Mouse (Mus musculus) midbrain, embryonic 16.5 days (tissue): ENCODE results near the gene Zfp423. TPM values are rescaled to one million over a fixed set of nuclear protein-coding genes. Genes with fewer than 3 reads are reported as not detected.
A peak's percentile ranks its signal among the peaks of the same experiment; 100 is the strongest.

Experiments
- ATAC-seq: fragments of 200-750 bp; cut with Nextera tagmentation; 2 replicates; pipeline ENCODE4 v1.8.0; 2017; ENCODE audit warnings: moderate TSS enrichment
- H3K27ac ChIP-seq: fragments of 300-500 bp; sonication (generic); 2 replicates; pipeline ENCODE4 v1.5.1; 2014; ENCODE audit warnings: mild to moderate bottlenecking, low read length, mixed read lengths
- H3K27me3 ChIP-seq: fragments of 300-500 bp; sonication (generic); 2 replicates; pipeline ENCODE4 v1.6.1; 2014; ENCODE audit warnings: low read depth, low read length, mixed read lengths; ENCODE audit not compliant: control insufficient read depth, insufficient read depth
- H3K36me3 ChIP-seq: fragments of 300-500 bp; sonication (generic); 2 replicates; pipeline ENCODE4 v1.6.1; 2014; ENCODE audit warnings: mild to moderate bottlenecking, low read length, moderate library complexity, mixed read lengths; ENCODE audit not compliant: control insufficient read depth, insufficient read depth
- H3K4me1 ChIP-seq: fragments of 300-500 bp; sonication (generic); 2 replicates; pipeline ENCODE4 v1.6.1; 2014; ENCODE audit warnings: mild to moderate bottlenecking, low read length, mixed read lengths; ENCODE audit not compliant: control insufficient read depth, insufficient read depth
- H3K4me2 ChIP-seq: fragments of 300-500 bp; sonication (generic); 2 replicates; pipeline ENCODE4 v1.6.1; 2014; ENCODE audit warnings: mild to moderate bottlenecking, low read length, mixed read lengths
- H3K4me3 ChIP-seq: fragments of 300-500 bp; sonication (generic); 2 replicates; pipeline ENCODE4 v1.5.1; 2014; ENCODE audit warnings: low read depth, mild to moderate bottlenecking, low read length, moderate library complexity, mixed read lengths
- H3K9ac ChIP-seq: fragments of 300-500 bp; sonication (generic); 2 replicates; pipeline ENCODE4 v1.6.1; 2014; ENCODE audit warnings: low read depth, low read length, mixed read lengths
- H3K9me3 ChIP-seq: fragments of 300-500 bp; sonication (generic); replicated peaks from 2 replicates; pipeline ENCODE4 v1.6.1; 2014; ENCODE audit warnings: mild to moderate bottlenecking, low read length, mixed read lengths; ENCODE audit not compliant: control insufficient read depth, poor library complexity, severe bottlenecking
- WGBS: fragments of 180-500 bp; shearing (Covaris S2); extraction: QIAGEN DNeasy Blood & Tissue Kit; methylation state at CpG from one replicate; pipeline ENCODE4 v1.1.7; 2014; 5-methylcytosine and 5-hydroxymethylcytosine counted together
- polyA plus RNA-seq: library from polyadenylated mRNA; unstranded; fragments of >200 nt; fragmentation: Nextera tagmentation; extraction: Ambion mirVana; gene quantifications from 2 replicates; pipeline ENCODE4 v1.2.1, GENCODE M21; 2015

The Zfp423 gene
- polyA plus RNA-seq, 1 experiment from 2014 or later = 28.1 TPM

- Histone ChIP-seq H3K4me1 (peaks cover 56% of the 10 kb centered on the region), H3K9ac (peak overlapping the region; percentile 40; the same call in 1 of the 2 replicates), H3K36me3 (no peaks in the 10 kb centered on the region), H3K9me3 (no peaks in the 10 kb centered on the region), H3K4me3 (no peak overlapping the region), H3K27me3 (no peaks in the 10 kb centered on the region), H3K4me2 (peak overlapping the region; percentile 60; the same call in 1 of the 2 replicates), H3K27ac (peak overlapping the region; percentile 63)
- WGBS = 16% methylated on average over 34 of the region's 34 CpGs
- ATAC-seq = no peak
These were observed 298.2 kb downstream of the Zfp423 start for GRCm38 (mm10) chr8:87660916-87661910.

GRCm38 (mm10) chr8:87660029-87660915 lies 299.1 kb downstream of the Zfp423 start:
- H3K4me3 ChIP-seq = peak overlapping the region; percentile 9; the same call in 1 of the 2 replicates
- H3K36me3 ChIP-seq = no peaks in the 10 kb centered on the region
- H3K4me1 ChIP-seq = peaks cover 60% of the 10 kb centered on the region
- peak overlapping the region; percentile 60 for H3K4me2 ChIP-seq
- WGBS = 6% methylated on average over 43 of the region's 43 CpGs
- H3K9ac ChIP-seq = peak overlapping the region; percentile 61
- peak; percentile 8; the same call in 1 of the 2 replicates for ATAC-seq
- H3K9me3 ChIP-seq = no peaks in the 10 kb centered on the region
- H3K27me3 ChIP-seq = no peaks in the 10 kb centered on the region
- peak overlapping the region; percentile 53 for H3K27ac ChIP-seq

- no peak overlapping the region for H3K4me3 ChIP-seq
- no peaks in the 10 kb centered on the region for H3K36me3 ChIP-seq
- no peak for ATAC-seq
- WGBS = 79% methylated on average over 4 of the region's 4 CpGs
- H3K4me1 ChIP-seq = peaks cover 44% of the 10 kb centered on the region
- H3K9ac ChIP-seq = no peak overlapping the region
- no peak overlapping the region for H3K4me2 ChIP-seq
- H3K27me3 ChIP-seq = no peaks in the 10 kb centered on the region
- no peaks in the 10 kb centered on the region for H3K9me3 ChIP-seq
- no peak overlapping the region for H3K27ac ChIP-seq
These were observed 301.9 kb downstream of the Zfp423 start for GRCm38 (mm10) chr8:87657488-87657887.

GRCm38 (mm10) chr8:87656484-87657230 lies 302.7 kb downstream of the Zfp423 start:
- peak overlapping the region; percentile 2; the same call in 1 of the 2 replicates for H3K9ac ChIP-seq
- whole genome bisulfite sequencing = 6% methylated on average over 35 of the region's 35 CpGs
- peak; percentile 62 for ATAC-seq
- H3K4me3 ChIP-seq = peak overlapping the region; percentile 38
- H3K4me1 ChIP-seq = peaks cover 38% of the 10 kb centered on the region
- no peaks in the 10 kb centered on the region for H3K9me3 ChIP-seq
- no peak overlapping the region for H3K27ac ChIP-seq
- no peaks in the 10 kb centered on the region for H3K36me3 ChIP-seq
- peak overlapping the region; percentile 70 for H3K4me2 ChIP-seq
- H3K27me3 ChIP-seq = no peaks in the 10 kb centered on the region

GRCm38 (mm10) chr8:87655946-87656345 lies 303.4 kb downstream of the Zfp423 start:
- no peak overlapping the region for H3K27ac ChIP-seq
- WGBS = 80% methylated on average over 9 of the region's 9 CpGs

GRCm38 (mm10) chr8:87647781-87648180 lies 311.6 kb downstream of the Zfp423 start:
- Histone ChIP-seq H3K27me3 (no peaks in the 10 kb centered on the region; the same call in 1 of the 2 replicates), H3K4me3 (no peak overlapping the region), H3K9ac (no peak overlapping the region), H3K9me3 (no peaks in the 10 kb centered on the region), H3K4me1 (peaks cover 9% of the 10 kb centered on the region; the same call in 1 of the 2 replicates), H3K36me3 (no peaks in the 10 kb centered on the region), H3K27ac (no peak overlapping the region), H3K4me2 (no peak overlapping the region)
- 68% methylated on average over 9 of the region's 9 CpGs for WGBS
- no peak for ATAC-seq

More at GRCm38 (mm10) chr8:87655946-87656345, 303.4 kb downstream of the Zfp423 start:
- no peaks in the 10 kb centered on the region for H3K36me3 ChIP-seq
- no peak overlapping the region for H3K9ac ChIP-seq
- H3K9me3 ChIP-seq = no peaks in the 10 kb centered on the region
- H3K27me3 ChIP-seq = no peaks in the 10 kb centered on the region
- no peak overlapping the region for H3K4me3 ChIP-seq
- peak overlapping the region; percentile 70 for H3K4me2 ChIP-seq
- no peak for ATAC-seq
- peaks cover 31% of the 10 kb centered on the region for H3K4me1 ChIP-seq

- ATAC-seq = 0 out of 2 replicates have a peak, but pooled peaks have one; percentile 7
- Histone ChIP-seq H3K9me3 (no peaks in the 10 kb centered on the region), H3K27ac (no peak overlapping the region), H3K36me3 (no peaks in the 10 kb centered on the region), H3K4me2 (no peak overlapping the region), H3K4me1 (peaks cover 9% of the 10 kb centered on the region; the same call in 1 of the 2 replicates), H3K27me3 (no peaks in the 10 kb centered on the region; the same call in 1 of the 2 replicates), H3K4me3 (no peak overlapping the region), H3K9ac (no peak overlapping the region)
- 60% methylated on average over 5 of the region's 5 CpGs for WGBS
These were observed 313.4 kb downstream of the Zfp423 start for GRCm38 (mm10) chr8:87645829-87646483.
